Mouse (Mus musculus): ENCODE measurements around the gene Ercc6l2.
"Not testable (repeated sequence)": the region's sequence is repeated elsewhere in the genome, so short reads cannot be mapped to it uniquely, and the experiment has no call there.

Gene Ercc6l2

DNA sequence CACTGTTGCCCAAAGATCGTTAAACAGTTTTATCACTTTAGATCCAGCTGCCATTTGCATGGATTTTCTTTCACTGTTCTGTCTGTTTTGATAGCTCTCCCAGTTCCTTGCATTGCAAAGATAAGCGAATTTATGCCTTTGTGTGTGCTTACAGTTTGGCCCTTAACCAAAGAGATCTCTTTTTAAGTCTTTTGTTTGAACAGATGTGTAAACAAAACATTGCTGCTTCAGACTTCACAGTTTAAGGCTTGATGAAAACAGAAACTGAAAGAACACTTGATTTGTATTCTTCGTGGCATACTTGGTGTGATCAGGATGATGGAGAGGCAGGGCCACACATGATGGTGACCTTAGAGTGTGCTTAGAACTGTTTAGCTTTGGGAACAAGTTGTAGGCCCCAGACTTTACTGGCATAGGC lies 70.5 kb downstream of the Ercc6l2 start:
- no peak for DNase-seq

DNA sequence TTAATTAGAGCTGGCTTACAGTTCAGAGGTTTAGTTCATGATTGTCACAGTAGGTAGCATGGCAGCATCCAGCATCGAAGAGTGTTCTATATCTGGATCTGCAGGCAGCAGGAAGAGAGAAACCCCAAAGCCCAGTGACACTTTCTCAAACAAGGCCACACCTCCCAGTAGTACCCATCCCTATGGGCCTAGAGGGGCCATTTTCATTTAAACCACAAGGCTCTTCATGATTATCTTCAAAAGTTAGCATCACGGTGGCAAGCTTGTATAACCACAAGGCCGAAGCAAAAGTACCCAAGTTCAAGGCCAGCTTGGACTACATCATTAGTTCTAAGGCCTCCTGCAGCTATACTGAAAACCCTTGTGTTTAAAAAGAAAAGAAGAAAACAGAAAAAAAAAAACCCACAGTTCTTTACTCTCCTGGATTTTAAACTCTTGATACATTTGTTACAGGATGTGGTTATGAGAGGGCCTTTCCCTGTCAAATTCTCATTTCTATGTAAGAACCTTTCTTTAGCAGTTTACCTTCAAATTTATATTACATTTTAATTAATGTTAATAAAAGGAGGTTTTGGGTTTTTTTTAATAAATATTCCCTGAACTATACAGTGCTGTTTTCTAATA lies 71.5 kb downstream of the Ercc6l2 start:
- DNase-seq = no peak

DNA sequence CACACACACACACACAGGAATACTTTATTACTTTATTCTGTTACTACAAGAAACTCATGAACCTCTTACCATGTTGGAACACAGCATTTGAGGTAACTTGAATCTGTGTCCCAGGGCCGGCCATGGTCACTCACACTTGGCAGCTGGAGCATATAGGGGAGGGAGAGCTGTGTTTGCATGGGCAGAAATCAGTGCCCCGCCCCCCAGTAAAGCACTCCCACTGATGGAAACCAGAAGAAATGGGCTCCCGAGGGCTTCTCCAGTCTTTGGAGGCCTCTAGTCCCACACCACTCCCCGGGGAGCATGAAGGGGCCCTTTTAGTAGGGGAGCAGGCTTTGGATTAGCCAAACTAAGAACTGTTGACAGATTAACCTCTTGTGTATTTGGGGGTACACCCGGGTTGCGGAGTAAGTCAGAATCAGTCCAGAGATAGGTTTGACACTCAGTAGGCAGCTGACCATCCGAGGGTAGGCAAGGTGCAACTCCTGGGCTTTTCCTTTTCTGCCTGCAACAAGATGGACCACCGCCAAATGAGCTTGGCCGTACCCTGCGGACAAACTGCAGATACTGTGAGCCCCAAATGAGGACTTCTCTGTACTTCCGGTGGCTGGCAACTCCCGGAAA lies 85.8 kb downstream of the Ercc6l2 start:
- no peak for DNase-seq

DNA sequence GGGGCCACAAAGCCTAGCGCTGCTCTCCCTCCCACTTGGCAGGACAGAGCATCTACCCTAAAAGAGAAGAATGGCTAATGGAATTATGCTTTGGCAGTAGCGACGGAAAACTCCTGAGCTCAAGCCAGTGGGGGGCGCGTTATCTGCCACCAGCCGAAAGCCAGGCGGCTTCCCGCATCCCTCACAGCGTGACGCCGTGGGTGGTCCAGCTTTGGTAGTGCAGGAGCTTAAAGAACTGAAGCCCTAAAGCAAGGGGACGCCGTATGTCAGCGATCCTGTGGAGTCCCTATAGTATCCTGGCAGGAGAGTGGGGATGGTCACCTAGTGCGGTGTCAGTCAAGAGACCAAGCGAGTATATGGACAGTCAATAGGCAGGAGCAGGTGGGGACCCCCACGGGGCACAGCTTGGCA lies 86.3 kb downstream of the Ercc6l2 start:
- DNase-seq = peak; percentile 73

DNA sequence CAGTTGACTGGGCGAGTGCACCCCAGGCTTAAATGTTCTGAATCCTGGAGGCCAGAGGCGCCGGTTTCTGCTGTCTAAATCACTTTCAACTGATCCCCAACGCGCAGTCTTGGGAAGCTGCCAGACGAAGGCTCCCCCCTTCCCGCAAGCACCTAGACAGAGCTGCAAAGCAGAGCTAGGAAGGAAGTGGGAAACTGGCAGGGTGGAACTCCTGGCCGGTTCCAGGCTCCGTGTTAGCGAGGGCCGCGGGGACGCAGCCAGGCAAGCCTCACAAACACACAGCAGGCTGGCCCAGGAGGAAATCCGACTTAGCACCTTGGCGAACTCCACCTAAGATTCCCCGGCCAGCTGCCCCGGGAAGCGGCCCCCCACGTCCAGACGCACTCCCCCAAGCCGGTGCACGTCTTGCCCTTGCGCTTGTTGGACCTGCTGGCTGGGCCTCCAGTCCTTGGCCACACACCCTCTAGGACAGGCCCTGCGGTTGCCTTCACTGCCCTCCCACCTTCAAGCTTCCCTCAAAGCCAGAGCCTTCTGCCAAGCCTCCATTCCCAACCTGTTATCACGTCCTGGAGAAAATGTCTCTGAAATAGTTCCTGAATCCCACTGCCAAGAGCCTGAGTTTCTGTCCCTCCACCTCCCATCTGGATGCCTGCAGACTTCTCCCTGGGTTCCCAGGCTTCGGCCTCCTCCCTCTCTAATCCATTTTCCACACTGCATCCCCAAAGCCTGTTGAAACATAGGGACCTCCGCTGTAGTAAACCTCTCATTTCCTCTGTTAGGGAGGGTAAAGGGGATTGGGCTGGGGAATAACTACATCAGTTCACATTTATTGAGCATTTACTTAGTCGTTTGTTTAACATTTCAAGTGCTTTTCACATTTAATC lies 86.9 kb downstream of the Ercc6l2 start:
- DNase-seq = no peak

DNA sequence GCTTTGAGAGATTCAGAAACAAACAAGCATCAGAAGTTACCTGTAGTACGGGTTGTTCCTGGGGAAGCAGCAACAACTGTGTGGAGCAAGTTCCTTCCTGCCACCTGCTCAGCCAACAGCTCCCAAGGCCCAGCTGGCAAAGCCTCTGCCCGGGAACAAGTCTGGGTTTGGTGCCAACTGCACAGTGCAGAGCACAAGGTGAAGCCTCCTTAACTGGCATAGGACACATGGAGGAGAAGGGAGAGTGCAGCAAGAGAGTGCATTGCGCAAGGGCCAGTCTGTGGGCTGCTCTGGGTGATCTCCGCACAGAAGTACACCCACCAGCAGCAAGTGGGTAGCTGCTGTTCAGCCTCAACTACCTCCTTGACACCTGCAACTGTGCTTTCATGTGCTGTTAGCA lies 91.5 kb downstream of the Ercc6l2 start:
- no peak for DNase-seq

DNA sequence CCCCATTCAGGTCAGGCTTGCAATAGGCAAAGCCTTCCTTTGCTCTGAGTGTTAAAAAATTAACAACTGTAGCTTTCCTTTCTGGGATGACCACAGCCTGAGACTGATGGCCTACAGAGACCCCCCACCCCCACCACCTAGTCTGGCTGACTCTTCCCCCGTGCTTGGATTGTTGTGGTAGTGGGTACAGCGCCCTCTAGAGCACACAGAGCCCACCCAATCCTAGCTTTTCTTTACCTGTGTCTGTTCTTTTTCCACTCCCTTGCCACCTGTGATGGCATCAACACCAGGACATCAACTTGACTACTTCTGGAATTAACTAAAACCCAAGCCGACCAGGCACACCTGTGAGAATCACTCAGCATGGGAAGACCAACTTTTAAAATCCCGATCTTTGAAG lies 92.4 kb downstream of the Ercc6l2 start:
- DNase-seq = no peak

DNA sequence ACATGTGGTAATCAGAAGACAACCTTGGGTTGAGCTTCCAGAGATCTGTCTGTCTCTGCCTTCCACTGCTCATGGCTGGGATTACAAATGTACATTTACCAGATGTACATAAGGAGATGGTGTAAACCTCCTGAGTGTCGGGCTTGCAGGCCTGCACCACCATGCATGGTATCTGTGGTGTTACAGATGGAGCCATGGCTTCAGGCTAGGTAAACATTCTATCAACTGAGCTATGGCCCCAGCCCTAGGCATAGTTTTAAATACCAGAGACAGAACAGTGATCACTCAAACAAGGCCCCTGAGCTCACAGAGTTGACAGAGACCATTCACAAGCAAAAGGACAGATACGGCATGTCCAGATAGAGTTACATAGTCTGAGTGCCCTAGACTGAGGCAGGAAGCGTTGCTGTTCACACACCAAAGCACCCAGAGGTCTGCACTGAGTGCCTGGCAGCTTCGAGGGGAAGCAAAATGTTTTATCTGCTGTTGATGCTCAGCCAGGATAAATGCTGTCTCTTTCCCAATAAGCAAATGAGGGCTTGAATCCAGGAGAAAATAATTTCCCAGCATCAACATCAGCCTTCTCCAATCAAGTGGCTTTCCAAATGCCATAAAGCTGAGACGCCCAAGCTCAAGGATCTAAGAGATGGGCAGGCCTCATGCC lies 95.2 kb downstream of the Ercc6l2 start:
- DNase-seq = no peak

DNA sequence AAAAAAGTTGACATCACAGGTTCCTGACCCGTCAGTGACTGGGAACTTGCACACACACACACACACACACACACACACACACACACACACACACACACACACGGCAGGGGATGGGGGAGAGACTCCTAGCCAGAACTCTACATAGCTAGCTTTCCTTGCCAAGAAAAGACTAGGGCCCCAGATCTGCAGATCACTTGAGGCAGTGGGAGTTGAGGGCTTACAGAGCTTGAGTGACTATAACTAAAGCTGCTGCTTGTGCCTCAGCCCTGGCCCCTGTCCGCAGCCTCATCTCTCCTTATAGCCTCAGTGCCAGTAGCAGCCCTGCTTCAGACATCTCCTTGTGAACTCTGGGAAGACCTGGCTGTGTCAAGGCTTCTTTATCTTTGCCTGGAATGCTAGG lies 96.6 kb downstream of the Ercc6l2 start:
- no peak for DNase-seq

DNA sequence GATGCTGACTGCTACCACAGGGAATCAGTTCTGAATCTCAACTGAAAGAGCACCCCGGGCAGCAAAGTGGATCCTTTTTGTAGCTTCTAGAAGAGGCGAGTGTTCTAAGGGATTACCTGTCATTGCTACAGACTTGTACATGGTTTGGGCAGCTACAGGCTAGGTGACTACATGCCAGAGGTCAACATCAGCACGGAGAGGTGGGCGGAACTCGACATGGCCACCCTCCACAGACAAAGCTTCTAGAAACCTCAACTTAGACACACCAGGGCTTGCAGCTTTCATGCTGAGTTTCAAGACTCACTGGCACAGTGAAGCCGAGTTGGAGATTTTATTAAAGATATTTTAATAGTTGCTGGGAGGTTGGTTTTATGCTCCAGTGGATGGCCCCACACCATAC lies 98.1 kb downstream of the Ercc6l2 start:
- no peak for DNase-seq

DNA sequence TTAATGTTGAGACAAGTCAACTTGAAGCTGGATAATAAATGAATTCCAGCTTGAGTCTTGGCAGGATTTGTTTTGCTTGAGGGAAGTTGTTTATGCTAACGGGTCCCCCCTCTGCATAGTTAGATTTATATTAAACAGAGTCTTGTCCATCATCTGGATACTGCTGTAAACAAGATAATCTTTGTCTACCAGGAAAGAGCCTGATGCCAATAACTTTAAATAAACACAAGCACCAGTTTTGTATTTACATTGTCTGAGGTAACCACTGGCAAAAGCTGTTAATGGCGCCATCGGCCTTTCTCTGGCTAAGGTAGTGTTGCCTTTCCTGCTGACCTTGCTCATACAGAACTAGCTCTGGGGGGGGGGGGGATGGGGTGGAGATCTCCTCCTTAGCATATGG lies 100.1 kb downstream of the Ercc6l2 start:
- no peak for DNase-seq

DNA sequence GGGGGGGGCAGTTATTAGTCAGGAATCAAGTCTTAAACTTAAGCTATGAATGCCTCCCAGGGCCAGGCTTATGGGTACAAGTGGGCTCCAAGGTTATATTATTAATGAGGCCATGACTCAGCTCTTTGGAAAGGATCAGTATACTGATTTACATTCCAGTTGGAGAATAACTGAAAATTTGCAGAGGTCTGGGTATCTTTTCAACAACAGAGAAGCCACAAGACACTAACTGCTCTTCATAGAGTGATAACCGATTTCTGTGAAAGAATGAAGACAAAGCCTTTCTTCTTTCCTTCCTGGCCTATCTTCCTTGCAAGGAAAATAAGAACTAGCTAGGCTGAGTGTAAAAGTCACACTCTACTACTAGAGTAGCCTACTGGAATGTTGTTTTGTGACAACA lies 100.6 kb downstream of the Ercc6l2 start:
- DNase-seq = no peak

DNA sequence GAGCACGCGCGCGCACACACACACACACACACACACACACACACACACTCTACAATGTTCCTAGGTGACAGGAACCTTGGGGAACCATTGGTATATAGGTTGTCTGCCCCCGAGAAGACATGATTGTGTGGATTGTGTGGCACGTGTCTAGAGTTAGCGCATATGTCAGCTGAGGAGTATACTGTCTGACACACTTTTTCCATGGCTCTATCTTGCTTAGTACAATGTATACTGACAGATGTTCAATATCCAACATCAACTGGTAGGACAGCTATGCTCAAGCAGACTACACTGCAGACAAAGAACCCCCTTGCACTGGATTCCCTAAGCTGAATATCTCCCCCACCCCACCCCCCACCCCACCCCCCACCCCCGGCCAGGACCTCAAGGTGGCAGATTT lies 101.5 kb downstream of the Ercc6l2 start:
- DNase-seq = no peak

DNA sequence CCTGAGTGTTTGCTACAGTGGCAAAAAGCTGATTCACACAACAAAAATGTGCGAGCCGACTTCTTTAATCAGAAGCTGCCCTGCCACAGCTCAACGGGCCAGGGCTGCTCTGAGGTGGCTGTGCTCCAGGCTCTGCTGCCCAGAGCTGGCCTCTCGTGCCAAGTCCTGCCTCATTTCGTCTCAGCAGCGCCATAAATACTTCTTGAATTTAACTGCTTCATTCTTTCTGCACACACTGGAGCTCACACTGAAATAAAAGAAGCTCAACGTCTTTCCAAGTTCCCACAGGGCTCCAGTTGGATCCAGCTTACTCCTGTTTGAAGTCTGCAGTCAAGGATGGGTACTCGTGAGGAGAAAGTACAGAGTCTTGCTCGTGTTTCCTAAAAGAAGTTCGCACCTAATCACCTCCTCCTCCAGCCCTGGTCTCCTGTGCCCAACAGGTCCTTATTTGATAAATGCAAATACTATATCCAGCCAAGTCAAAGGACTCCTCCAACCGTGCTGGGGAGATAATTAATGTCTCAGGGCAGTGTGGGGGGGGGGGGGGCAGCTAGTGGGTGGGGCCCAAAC lies 102.2 kb downstream of the Ercc6l2 start:
- peak; percentile 41 for DNase-seq

DNA sequence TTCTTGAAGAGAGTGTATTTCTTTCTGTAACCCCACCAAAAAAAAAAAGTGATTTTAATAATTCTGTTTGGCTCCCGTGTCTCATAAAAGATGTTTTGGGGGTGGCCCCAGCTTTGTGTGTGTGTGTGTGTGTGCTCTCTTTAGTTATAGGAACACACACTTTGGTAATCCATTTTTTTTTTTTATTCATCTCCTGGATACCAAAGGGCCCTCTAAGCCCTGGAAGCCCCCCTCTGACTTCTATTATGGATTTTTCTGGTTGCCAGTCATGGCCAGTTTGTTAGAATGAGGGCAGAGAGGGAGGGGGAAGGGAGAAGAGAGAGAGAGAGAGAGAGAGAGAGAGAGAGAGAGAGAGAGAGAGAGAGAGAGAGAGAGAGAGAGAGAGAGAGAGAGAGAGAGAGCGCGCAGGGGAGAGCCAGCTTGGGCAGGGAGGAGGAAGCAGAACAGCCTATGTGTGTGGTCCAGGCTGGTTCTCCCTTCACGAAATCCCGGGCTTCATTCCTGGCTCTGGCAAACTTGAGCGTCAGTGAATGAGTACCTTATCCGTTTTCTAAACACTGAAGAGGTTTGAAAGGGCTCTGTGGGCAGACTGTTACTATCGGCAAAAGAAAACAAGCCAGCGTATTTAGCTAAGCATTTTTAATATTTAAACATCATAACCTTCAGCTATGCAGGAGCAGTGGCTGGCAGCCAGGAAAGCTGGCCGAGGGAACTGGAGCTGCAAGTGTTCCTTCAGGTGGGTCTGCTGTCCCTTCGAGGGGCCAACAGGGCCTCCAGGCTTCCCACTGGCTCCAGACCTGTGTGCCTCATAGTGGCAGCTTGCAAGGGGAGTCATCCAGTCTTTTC lies 103.0 kb downstream of the Ercc6l2 start:
- peak; percentile 27 for DNase-seq

DNA sequence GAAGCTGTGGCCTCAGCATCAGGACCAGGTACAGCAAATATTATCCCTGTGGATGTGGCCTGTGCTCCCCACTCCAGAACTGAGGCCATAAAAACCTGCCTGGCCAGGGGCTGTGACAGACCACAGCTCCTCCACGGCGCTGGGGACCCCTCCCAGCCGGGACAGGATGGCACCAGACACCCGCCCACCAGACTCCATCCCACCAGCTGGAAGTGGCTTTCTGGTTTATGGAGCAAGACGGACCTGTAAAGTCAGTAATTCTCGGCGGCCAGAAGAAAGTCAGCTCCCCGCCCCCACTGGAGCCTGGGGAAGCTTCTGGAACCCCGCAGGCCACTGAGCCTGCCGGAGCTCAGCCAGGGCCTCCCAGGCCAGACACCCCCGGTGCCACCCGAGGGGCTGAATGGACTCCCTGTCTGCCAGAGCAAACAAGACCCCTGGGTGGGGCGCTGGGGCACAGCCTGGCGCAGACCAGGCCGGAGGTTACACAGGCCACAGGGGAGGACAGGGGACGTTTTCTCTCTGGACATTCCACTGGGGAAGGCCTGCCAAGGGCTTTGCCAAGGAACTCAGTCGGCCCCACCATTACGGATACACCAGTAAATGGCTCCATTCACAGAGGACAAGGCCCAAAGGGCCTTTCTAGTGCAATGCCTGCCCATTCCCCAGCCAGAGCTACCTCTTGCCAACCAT lies 103.8 kb downstream of the Ercc6l2 start:
- DNase-seq = peak; percentile 50

DNA sequence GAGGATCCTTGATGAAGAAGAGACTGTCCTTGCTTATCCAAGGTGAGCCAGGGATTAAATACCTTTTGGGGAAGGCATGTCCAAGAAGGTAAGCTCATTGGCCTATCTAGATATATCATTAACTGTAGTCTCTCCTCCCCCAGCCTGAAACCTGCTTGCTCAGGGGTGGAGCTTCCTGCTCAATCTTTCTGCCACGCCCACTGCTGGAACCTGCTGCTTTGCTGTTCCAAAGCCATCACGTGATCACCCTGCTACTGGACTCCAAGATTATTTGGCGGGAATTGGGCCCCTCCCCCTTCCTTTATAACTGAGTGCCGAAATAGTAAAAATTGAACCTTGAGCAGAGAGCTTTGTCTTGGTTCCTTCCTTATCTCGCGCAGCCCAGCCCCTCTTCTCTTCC lies 109.0 kb downstream of the Ercc6l2 start:
- not testable (repeated sequence) for DNase-seq

DNA sequence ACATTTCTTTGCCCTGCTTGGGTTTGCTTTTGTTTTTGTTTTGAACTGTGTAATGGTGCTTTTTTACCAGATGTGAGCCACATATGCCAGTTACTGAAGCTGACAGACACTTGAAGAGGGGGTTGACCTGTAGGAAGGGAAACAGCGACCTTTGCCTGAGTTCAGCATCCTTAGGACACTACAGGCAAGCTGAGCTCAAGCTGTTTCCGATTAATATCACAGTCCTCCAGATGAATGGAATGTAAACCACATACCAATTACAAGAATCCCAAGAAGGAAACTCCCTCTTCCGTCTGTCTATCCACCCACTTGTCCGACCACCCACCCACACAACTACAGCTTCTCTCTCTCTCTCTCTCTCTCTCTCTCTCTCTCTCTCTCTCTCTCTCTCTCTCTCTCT lies 112.3 kb downstream of the Ercc6l2 start:
- no peak for DNase-seq

DNA sequence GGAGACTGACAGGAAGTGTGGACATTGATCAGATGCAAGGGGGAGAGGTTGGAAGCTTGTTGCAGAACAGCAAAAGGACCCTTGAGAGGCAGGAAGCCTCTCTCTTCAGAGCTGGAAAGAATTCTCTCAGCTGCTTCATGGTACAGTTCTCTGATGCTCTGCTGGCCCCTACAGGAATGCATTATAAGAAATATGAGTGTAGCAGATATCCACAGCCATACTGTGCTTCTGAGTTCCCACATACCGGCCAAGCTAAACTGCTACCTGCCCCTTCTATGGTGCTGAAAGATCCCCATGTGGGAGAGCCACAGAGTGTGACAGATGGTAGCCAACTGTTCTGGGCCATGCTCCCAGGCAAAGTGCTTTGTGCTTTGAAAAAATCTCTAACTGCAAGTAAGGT lies 114.3 kb downstream of the Ercc6l2 start:
- DNase-seq = peak; percentile 11

DNA sequence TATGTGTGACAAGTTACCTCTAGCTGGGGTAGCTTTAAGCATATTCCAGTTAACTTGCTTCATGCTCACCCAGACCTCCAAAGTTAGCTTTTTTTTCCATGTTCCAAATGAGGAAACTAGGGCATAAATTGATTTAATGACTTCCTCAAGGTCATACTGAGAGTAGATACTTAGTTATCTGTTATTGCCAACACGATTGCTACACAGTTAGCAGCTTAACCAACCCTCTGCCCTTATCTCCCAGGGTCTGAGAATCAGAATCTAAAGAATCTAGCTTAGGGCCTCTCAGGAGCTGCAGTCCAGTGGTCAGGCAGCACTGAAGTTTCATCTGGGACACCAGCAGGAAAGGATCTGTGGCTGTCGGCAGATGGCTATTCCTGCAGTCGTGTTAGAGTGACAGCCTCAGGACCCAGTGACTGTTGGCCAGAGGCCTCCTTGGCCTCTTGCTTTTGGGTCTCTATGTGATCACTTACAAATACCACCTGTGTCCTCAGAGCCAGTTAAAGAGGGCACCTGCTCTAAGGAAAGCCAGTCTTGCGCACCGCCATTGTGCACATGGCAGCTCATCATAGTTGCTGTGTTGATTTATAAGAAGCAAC lies 115.0 kb downstream of the Ercc6l2 start:
- DNase-seq = no peak

DNA sequence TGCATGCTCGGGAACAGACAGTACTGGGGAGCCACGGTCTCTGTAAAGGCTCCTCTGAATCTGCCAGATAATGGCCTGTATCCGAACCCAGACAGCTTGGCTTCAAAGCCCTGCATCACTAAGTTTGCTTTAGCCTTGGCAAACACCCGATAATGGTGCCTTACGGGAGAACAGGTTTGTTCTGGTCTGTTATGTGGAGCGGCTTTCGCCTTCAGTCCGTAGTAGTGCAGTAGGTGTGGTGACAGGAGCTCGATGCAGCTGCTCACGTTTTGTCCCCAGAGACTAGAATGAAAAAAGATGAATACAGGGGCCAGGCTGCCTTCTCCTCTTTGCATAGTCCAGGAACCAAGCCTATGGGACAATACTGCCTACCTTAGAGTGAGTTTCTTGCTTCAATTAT lies 115.5 kb downstream of the Ercc6l2 start:
- DNase-seq = no peak

Measured in right cerebral cortex, postnatal 25 days (tissue).